Mouse (Mus musculus) c-Kit-positive CD71-positive TER-119-negative erythroid progenitor cells, embryonic 14.5 days (primary cell): ENCODE measurements around the gene Immp2l.
A peak's percentile ranks its signal among the peaks of the same experiment; 100 is the strongest.
"Not testable (repeated sequence)": the region's sequence is repeated elsewhere in the genome, so short reads cannot be mapped to it uniquely, and the experiment has no call there.

Source experiments
- DNase-seq: peaks from one replicate; pipeline ENCODE4 v3.0.0-alpha.2; 2013; ENCODE audit warnings: low read depth

Immp2l gene

GRCm38 (mm10) chr12:41023511-41024421 lies at the start of gene Immp2l:
TSS of gene Immp2l (plus strand) at chr12:41024090.
- DNase-seq = peak; percentile 94

DNA sequence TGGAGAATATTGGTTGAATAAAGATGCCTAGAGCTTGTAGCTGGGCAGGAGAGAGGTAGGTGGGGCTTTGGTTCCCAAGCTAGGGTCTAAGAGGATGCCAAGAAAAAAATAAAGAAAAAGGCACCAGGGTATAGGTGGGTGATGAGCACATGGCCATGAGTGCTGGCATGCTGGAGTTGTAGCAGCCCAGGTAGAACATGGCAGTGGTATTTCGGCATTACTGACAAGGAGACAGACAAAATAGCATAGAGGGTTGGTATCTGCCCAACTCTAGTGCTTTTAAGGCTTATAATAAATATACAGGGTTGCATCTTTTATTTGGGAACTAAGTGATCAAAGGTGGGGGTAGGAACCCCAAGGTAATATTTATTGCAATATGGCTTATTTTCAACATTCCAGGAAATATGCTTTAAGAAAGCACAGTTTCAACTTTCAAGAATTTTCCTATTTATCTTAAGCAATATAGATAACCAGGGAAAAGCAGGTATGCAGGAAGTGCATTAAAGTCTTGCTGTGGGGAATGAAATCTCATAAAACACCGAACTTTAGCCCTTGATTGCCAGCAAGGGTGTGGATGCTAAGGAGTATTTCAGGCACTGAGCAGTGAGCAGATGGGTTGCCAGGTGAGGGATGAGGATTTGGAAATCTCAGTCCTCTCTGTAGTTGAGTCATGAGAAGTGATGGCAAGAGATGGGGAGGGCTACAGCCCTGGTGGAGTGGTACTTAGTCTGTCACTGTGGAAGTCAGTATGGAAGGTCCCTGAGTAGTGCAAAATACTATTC lies 45.0 kb upstream of the Immp2l start:
- no peak for DNase-seq

DNA sequence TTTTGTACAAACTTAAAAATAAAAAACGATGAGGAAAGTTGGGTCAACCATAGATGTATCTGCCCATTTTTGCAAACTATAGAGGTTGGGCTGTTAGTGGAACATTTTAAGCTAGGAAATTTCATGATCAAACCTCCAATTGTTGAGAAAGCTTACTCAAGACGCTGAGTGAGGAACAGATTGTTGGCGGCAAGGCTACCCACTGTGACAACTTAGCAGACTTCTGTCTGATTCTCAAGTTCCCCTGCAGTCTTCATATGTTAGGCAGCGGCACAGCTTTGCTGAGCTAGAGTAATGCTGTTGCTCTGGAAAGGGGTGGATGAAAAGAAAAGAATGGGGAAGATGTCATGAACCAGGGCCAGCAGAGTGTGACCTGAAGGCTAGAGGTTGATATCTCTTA lies 44.2 kb upstream of the Immp2l start:
- DNase-seq = no peak

GRCm38 (mm10) chr12:40980160-40980559 lies 43.7 kb upstream of the Immp2l start:
- no peak for DNase-seq

DNA sequence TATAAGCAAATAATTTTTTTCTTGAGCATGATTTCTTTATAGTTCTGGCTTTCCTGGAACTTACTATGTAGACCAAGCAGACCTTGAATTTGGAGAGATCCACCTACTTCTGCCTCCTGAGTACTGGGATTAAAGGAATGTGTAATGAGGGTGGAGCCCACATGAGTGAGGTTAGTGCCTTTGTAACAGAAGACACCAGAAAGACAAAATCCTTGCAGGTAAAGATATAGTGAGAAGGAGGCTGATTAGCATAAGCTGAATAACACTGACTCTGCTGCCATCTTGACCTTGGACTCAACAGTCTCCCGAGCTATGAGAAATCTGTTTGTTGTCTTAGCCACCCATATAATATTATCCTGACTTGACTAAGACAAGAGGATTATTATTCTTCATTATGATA lies 40.9 kb upstream of the Immp2l start:
- no peak for DNase-seq

GRCm38 (mm10) chr12:40984735-40985134 lies 39.2 kb upstream of the Immp2l start:
- DNase-seq = no peak

DNA sequence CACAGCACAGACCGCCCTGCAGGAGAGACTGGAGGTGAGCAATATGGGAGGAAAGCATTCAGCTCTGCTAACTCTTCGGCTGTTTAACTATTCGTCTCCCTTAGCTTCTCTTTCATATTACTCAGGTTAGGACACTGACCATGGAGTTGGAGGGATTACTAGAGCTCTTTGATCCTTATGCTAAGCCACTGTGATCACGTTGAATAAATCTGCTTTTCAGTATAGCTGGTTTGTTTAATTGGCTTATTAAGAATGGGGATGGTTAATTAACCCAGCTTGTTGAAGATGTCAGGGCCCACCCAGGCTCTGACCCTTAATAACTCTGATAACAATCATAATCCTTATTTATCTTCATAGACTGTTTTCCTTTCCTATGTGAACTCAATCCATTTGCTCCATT lies 38.1 kb upstream of the Immp2l start:
- DNase-seq = no peak

DNA sequence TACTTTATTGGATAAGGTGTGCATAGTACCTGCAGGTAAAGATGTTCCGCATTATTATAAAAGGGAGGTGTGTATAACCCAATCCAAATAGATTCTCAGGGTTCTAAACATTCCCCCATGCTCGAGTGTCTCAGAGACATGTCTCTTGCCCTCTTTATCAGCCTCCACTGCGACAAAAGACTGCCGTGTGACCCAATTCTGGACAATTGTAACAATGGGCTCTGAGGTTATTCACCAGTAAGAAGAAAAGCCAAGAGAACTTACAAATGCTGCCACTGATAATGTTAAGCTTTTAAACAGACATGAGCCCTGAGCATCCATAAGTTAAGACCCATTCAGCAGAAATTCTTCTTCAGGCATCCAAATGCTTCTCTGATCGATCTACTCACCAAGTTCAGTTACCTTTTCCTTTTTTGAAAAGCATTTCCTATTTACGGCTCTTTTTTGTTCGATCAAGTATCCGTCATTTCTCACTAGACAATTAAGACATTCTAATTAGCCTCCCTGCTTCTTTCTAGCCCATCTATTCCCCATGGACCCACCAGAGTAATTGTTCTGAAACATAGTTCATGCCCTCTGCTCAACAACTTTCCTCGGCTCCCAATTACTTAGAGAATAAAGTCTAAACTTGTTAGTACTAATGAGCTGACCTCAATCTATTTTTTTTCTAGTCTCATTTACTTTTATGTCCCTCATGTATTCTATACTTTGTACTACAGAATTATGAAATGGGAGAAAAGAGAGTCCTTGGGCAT lies 35.4 kb upstream of the Immp2l start:
- DNase-seq = no peak

- DNase-seq = no peak
Observed at GRCm38 (mm10) chr12:40991647-40992046, 32.2 kb upstream of the Immp2l start.

GRCm38 (mm10) chr12:40992237-40992636 lies 31.7 kb upstream of the Immp2l start:
- not testable (repeated sequence) for DNase-seq

- DNase-seq = no peak
Observed at GRCm38 (mm10) chr12:40994846-40995245, 29.0 kb upstream of the Immp2l start.

DNA sequence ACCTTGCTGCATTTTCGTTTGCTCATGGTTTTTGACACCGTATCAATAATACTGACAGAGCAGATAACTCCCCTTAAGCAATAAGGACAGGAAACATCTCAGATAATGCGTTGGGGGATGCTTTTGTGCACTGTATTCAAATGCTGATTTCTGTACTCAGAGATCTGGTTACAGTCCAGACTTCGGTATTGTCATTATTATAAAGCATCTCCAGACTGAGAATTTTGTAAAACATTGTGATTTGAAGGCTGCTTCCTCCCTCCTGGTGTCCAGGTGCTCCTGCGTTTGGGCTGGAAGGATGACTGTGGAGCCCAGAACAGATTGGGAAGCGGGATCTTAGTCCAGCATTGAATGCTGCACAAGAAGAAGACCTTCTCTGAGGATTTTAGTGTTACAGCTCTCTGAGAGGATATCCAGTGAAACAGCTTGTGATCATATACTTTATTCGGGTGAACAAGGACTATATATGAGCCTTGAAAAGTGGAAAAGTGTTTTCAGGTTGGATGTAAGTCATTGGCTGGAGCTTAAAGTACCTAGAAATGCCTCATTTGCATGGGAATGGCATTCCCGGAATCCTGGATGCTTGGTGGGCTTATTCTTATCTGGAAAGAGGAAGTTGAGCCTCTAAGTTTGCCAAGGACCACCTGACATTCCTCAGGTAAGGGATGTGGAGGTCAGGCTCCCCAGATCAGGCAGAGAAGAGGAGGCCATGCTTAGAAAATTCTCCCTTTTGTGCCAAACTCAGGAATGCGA lies 28.1 kb upstream of the Immp2l start:
- no peak for DNase-seq

DNA sequence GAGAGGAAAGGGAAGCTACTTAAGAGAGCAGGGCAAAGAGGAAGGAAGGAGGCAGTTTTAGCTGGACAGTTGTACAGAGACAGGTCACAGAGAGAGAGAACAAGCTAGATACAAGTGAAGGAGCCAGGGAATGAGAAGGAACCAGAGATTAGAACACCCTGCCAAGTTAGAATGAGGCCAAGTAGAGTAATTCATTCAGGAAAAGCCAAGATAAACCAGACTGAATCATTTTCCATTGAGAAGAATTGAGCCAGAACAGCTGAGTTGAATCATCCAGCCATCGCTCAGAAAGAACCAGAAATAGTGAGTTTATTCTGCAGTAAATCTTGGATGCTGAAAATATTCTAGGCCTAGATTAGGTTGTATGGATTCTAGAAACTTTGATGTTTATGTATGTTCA lies 1.4 kb upstream of the Immp2l start:
- DNase-seq = no peak

DNA sequence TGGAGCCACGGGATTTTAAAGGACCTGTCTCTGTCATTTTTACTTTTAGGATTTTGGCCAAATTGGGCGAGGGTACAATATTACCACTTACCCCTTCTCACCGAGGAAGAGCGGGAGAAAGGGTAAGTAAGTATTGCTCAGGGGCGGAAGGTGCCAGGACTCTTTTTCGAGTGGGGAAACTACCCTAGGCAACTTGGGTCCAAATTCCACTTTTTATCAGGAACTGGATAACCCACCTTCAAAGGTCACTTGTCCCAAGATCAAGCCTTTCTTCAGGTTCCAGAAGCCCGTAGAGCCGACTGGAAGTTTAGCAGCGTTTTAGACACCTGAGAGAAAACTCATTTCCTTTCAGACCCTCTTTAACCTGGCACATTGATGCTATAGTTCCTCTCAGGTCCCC lies 622 bp downstream of the Immp2l start:
- DNase-seq = peak; percentile 15

GRCm38 (mm10) chr12:41027485-41027884 lies 3.6 kb downstream of the Immp2l start:
- DNase-seq = no peak

- DNase-seq = no peak
Observed at GRCm38 (mm10) chr12:41031119-41031518, 7.2 kb downstream of the Immp2l start.

DNA sequence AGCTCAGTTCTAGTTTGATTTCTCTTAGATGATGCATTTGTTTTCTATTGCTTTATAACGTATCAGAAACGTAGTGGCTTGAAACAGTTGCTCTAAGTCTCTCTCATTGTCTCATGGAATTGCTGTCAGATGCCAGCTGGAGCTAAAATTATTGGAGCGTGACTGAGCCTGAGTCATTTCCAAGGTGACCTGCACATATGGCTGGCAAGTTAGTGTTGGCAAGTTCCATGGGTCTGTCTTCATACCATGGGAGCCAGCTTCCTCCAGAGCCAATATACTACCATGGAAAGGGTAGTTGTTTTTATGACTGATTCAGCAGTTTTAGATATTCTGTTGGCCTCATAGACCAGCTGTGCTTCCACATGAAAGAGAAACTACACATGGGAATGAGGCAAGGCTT lies 9.3 kb downstream of the Immp2l start:
- no peak for DNase-seq

- no peak for DNase-seq
Observed at GRCm38 (mm10) chr12:41039834-41040233, 15.9 kb downstream of the Immp2l start.

- no peak for DNase-seq
Observed at GRCm38 (mm10) chr12:41041737-41042136, 17.8 kb downstream of the Immp2l start.

DNA sequence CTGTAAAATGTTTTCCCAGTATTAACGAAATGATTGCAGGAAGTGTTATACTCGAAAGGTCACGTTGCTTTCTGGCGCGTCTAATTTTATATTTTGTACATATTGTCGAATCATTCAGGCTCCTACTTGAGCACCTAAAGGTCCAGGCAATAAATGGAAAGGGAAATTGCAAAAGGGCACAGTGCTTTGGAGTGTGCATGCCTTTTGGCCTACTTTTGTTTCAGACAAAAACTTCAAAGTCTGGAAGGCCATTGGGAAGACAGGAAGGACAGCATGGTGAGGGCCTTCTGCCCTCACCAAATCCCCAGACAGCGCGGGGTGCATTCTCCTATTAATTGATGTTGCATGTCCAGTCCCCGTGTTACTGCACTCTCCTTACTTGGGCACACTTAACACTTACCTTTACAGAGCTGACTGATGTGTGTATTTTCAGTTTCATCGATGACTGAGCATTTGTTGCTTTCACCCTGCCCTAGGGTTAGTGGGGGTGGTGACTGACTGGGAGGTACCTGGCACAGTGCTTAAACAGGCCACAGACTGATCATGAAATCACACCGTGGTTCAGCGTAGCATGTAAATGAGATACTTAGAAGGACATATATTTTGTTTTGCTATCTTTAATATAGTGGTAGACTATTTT lies 20.7 kb downstream of the Immp2l start:
- DNase-seq = no peak

DNA sequence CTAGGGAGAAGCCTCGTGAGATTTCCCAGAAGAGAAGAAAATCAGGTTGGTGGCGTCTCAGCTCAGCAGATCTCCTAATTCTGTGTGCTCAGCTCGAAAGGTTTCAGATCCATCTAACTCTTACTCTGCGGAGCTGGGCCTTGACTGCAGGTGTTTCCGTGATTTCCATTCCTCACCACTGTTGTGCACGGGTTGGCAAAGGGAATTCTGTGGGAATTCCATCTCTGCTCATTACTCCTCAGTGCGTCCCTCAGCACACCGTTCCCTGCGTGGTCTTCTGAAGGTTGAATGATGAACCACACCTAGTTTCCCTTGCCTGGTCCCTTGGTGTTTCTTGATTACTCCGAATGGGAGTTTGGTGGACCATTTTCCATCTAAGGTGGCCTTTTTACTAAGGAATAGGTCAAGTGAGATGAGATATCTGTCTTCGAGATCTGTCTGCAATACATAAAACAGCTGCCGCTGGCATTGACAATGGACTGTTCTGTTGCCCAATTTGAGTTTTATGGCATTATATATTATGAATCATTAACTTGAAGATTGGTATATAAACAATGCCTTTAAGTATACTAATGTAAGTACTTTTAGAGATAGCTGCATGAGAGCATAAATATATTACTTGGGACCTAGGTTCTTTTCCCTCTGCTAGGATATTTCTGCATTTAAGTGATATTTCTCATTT lies 23.3 kb downstream of the Immp2l start:
- DNase-seq = no peak
